Mouse (Mus musculus): Measurements from ENCODE around the gene Wif1. TPM values are rescaled to one million over a fixed set of nuclear protein-coding genes. Genes with fewer than 3 reads are reported as not detected.
A peak's percentile ranks its signal among the peaks of the same experiment; 100 is the strongest.

Wif1 gene
- polyA plus RNA-seq (2014; fragmentation: Nextera tagmentation; extraction: Ambion mirVana), result 1.7 and 2.2 TPM in 2 replicates

DNA sequence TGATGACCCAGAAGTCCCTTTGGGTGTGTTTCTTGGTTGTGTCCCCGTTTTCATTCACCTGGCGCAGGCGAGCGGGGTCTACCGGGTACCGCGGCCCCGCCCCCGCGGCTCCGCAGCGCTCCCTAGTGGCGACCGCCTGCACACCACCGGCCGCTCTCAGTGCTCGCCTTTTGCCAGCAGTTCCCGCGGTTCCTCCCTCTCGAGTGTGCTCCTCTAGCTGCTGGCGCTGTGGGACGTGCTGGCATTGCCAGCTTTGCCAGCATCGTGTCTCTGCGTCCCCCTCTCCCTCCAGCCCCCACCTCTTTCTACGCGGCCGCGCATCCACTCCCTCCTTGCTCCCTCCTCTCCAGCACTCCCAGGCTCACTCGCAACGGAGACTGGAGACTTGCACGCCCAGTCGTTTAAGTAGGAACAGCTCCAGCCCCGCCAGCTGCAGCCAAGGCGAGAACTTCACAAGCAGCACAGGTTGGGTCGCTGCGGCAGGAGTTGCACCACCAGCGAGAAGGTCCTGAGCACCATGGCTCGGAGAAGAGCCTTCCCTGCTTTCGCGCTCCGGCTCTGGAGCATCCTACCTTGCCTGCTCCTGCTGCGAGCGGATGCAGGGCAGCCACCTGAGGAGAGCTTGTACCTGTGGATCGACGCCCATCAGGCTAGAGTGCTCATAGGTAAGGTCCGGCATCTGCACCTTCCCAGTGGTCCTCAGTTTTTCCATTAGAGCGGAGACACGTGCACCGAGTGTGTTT is at the start of gene Wif1:
Gene Wif1, plus strand, starts transcription at position 135 of the 743 bp plus-strand sequence.
- Histone ChIP-seq H3K9ac (replicated peaks; ENCODE audit: low read depth, low read length) (0 out of 2 replicates have a peak within 1 kb of the TSS, but pooled peaks have one; percentile 10), H3K9me3 (ENCODE audit: control insufficient read depth, low read depth, low read length) (no peaks in the 10 kb centered on the region), H3K4me2 (replicated peaks; ENCODE audit: low read depth, low read length) (peak within 1 kb of the TSS; percentile 93), H3K27me3 (ENCODE audit: control insufficient read depth, insufficient read depth, low read length) (0 out of 2 replicates have a peak, but pooled peaks cover 5% of the 10 kb centered on the region), H3K4me1 (ENCODE audit: control insufficient read depth, insufficient read depth, low read length) (peaks cover 4% of the 10 kb centered on the region; the same call in 1 of the 2 replicates), H3K4me3 (ENCODE audit: low read depth, low read length) (peak within 1 kb of the TSS; percentile 53), H3K36me3 (ENCODE audit: control insufficient read depth, insufficient read depth, low read length) (no peaks in the 10 kb centered on the region), H3K27ac (ENCODE audit: low read length) (no peak within 1 kb of the TSS)
- peak; percentile 91 for ATAC-seq (ENCODE audit: insufficient number of reproducible peaks, insufficient read depth, low FRiP score, low read depth)
- under 1% methylated on average over 49 of the region's 49 CpGs for WGBS

DNA sequence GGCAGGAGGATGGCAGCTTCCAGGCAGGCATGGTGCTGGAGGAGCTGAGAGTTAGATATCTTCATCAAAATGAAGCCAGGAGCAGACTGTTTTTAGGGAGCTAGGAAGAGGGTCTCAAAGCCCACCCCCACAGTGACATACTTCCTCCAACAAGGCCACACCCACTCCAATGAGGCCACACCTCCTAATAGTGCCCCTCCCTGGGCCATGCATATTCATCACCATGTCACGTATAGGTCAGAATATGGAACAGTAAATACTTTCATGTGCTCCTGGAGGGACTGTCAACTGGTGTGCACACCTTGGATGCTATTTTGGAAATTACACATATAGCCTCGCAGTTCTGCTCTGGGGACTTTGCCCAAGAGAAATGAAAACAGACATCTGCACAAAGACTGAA is 31.6 kb upstream of the Wif1 start:
- H3K36me3 ChIP-seq (ENCODE audit: control insufficient read depth, insufficient read depth, low read length), result no peaks in the 10 kb centered on the region
- 78% methylated on average over 2 of the region's 2 CpGs for WGBS

DNA sequence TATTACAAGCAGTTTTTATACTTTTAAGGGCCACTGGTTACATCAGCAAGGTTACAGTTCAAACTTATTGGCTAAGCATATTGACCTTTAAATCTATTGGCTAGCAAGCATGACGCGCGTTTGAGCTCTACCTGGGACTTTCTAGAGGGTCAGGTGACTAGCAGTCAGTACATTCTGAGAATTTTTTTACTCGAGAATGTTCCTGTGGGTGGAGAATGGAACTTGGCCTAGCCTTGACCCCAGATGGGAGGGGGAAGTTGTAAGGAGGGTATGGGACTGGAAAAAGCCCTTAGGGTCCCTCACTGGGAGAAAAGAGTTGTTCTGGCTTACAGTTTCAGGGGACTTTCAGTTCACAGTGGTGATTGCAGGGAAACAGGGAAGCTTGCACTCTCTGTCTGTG is 22.3 kb upstream of the Wif1 start:
- no peak overlapping the region for H3K4me2 ChIP-seq (replicated peaks; ENCODE audit: low read depth, low read length)
- no peaks in the 10 kb centered on the region for H3K27me3 ChIP-seq (ENCODE audit: control insufficient read depth, insufficient read depth, low read length)
- no peaks in the 10 kb centered on the region for H3K36me3 ChIP-seq (ENCODE audit: control insufficient read depth, insufficient read depth, low read length)
- WGBS, result 77% methylated on average over 4 of the region's 4 CpGs
- ATAC-seq (ENCODE audit: insufficient number of reproducible peaks, insufficient read depth, low FRiP score, low read depth), result no peak
- H3K27ac ChIP-seq (ENCODE audit: low read length), result no peak overlapping the region
- H3K4me1 ChIP-seq (ENCODE audit: control insufficient read depth, insufficient read depth, low read length), result no peaks in the 10 kb centered on the region
- H3K9ac ChIP-seq (replicated peaks; ENCODE audit: low read depth, low read length), result no peak overlapping the region
- peaks cover 3% of the 10 kb centered on the region; the same call in 1 of the 2 replicates for H3K9me3 ChIP-seq (ENCODE audit: control insufficient read depth, low read depth, low read length)
- no peak overlapping the region for H3K4me3 ChIP-seq (ENCODE audit: low read depth, low read length)

More for the DNA sequence above, 31.6 kb upstream of the Wif1 start:
- Histone ChIP-seq H3K4me3 (ENCODE audit: low read depth, low read length) (no peak overlapping the region), H3K27me3 (ENCODE audit: control insufficient read depth, insufficient read depth, low read length) (no peaks in the 10 kb centered on the region), H3K4me2 (replicated peaks; ENCODE audit: low read depth, low read length) (no peak overlapping the region), H3K9ac (replicated peaks; ENCODE audit: low read depth, low read length) (no peak overlapping the region), H3K9me3 (ENCODE audit: control insufficient read depth, low read depth, low read length) (no peaks in the 10 kb centered on the region), H3K4me1 (ENCODE audit: control insufficient read depth, insufficient read depth, low read length) (no peaks in the 10 kb centered on the region), H3K27ac (ENCODE audit: low read length) (no peak overlapping the region)
- ATAC-seq (ENCODE audit: insufficient number of reproducible peaks, insufficient read depth, low FRiP score, low read depth), result no peak

DNA sequence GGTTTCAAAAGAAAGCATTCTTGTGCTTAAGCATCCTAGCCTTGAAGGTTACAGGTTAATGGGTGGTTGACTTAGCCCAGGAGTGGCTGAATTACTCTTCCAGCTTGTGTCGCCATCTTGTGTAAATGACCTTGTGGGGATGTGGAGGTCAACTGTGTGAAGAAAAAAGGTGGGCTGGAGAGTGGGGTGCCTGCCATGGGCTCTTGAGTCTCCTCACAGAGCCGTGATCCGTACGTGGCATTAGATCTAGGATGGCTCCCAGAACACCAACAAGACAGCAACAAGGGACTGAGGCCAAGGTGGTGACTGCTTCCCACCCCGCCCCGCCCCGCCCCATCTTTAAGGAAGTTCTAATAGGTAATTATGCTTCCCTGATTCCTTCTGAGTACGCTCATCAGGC is 17.5 kb upstream of the Wif1 start:
- Histone ChIP-seq H3K9ac (replicated peaks; ENCODE audit: low read depth, low read length) (no peak overlapping the region), H3K4me1 (ENCODE audit: control insufficient read depth, insufficient read depth, low read length) (no peaks in the 10 kb centered on the region), H3K27me3 (ENCODE audit: control insufficient read depth, insufficient read depth, low read length) (no peaks in the 10 kb centered on the region), H3K9me3 (ENCODE audit: control insufficient read depth, low read depth, low read length) (peaks cover 3% of the 10 kb centered on the region; the same call in 1 of the 2 replicates), H3K36me3 (ENCODE audit: control insufficient read depth, insufficient read depth, low read length) (no peaks in the 10 kb centered on the region), H3K4me2 (replicated peaks; ENCODE audit: low read depth, low read length) (no peak overlapping the region), H3K27ac (ENCODE audit: low read length) (no peak overlapping the region), H3K4me3 (ENCODE audit: low read depth, low read length) (no peak overlapping the region)
- whole genome bisulfite sequencing, result 65% methylated on average over 8 of the region's 8 CpGs
- ATAC-seq (ENCODE audit: insufficient number of reproducible peaks, insufficient read depth, low FRiP score, low read depth), result no peak

DNA sequence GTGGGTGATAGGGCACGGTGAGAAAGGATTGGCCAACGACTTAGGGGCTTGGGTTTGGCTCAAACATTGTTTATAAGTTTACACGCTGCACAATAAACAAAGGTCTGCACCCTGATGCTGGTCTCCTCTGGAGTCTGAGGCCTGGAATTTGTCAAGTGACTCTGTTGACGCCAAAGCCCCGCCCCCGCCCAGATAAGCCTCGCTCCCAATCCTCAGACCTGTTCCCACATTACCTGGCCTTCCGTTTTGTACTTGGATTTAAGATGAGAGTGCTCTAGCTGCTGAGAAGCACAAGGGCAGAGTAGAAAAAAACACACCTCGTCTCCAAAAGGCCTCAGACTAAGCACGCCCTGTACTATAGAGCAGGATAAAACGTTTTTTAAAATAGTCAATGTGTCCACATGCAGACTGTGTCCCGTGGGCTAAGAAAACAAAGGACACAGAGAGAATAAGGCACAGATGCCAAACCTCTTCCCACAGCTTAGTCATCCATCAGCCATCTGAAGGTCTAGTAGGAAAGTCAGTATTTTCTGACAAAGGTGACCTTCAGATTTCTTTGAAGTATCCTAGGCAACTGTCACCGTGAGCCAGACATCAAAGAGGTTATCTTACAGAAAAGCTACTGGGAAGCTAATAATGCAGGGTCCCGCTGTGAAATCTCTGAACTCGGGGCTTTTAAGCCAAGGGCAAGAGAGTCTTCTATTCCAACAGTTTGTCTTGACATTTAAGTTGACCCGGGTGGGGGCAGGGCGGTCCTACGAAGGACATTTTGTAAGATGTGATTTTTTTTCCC is 16.9 kb upstream of the Wif1 start:
- H3K4me3 ChIP-seq (ENCODE audit: low read depth, low read length), result no peak overlapping the region
- H3K27me3 ChIP-seq (ENCODE audit: control insufficient read depth, insufficient read depth, low read length), result no peaks in the 10 kb centered on the region
- H3K4me2 ChIP-seq (replicated peaks; ENCODE audit: low read depth, low read length), result no peak overlapping the region
- no peaks in the 10 kb centered on the region for H3K36me3 ChIP-seq (ENCODE audit: control insufficient read depth, insufficient read depth, low read length)
- peaks cover 3% of the 10 kb centered on the region; the same call in 1 of the 2 replicates for H3K9me3 ChIP-seq (ENCODE audit: control insufficient read depth, low read depth, low read length)
- no peak for ATAC-seq (ENCODE audit: insufficient number of reproducible peaks, insufficient read depth, low FRiP score, low read depth)
- H3K9ac ChIP-seq (replicated peaks; ENCODE audit: low read depth, low read length), result no peak overlapping the region
- H3K4me1 ChIP-seq (ENCODE audit: control insufficient read depth, insufficient read depth, low read length), result no peaks in the 10 kb centered on the region
- WGBS, result 15% methylated on average over 18 of the region's 18 CpGs
- no peak overlapping the region for H3K27ac ChIP-seq (ENCODE audit: low read length)

DNA sequence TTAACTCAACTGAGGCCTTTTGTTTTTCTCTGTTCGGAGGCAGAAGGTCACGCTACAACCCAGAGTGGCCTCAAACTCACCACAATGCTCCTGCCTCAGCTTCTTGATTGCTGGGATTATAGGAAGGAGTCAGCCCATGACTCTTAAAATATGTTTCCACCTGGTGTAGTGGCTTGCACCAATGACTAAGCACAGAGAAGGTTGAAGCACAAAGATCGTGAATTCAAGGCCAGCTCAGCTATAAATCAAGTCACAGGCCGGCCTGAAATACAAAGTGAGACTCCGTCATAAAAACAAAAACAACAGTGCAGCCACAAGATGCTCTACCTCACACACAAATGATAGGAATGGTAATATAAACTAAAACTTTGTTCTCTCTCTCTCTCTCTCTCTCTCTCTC is 10.8 kb upstream of the Wif1 start:
- H3K27ac ChIP-seq (ENCODE audit: low read length), result no peak overlapping the region
- ATAC-seq (ENCODE audit: insufficient number of reproducible peaks, insufficient read depth, low FRiP score, low read depth), result no peak
- no peak overlapping the region for H3K9ac ChIP-seq (replicated peaks; ENCODE audit: low read depth, low read length)
- no peaks in the 10 kb centered on the region for H3K36me3 ChIP-seq (ENCODE audit: control insufficient read depth, insufficient read depth, low read length)
- no peaks in the 10 kb centered on the region for H3K27me3 ChIP-seq (ENCODE audit: control insufficient read depth, insufficient read depth, low read length)
- no peak overlapping the region for H3K4me2 ChIP-seq (replicated peaks; ENCODE audit: low read depth, low read length)
- H3K4me3 ChIP-seq (ENCODE audit: low read depth, low read length), result no peak overlapping the region
- no peaks in the 10 kb centered on the region for H3K4me1 ChIP-seq (ENCODE audit: control insufficient read depth, insufficient read depth, low read length)
- no peaks in the 10 kb centered on the region for H3K9me3 ChIP-seq (ENCODE audit: control insufficient read depth, low read depth, low read length)
- 61% methylated on average over 5 of the region's 5 CpGs for WGBS

DNA sequence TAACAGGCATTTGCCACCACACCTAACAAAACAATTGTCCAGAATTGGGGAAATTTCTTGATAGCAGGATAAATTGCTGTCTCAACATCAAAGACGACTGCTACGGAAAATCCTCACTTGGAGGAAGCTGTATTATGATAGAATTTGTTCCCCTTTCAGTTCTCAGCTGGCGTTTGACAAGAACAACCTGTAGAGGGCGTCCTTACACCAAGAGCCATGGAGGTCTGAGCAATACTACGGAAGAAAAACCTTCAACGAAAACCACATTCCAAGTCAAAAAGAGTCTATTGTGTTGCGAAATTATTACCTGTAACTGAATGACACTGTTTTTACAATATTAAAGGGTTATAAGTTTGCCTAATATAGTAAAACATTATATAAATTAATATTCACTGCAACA is 2.0 kb upstream of the Wif1 start:
- H3K9ac ChIP-seq (replicated peaks; ENCODE audit: low read depth, low read length), result no peak overlapping the region
- H3K4me2 ChIP-seq (replicated peaks; ENCODE audit: low read depth, low read length), result no peak overlapping the region
- 0 out of 2 replicates have a peak, but pooled peaks cover 5% of the 10 kb centered on the region for H3K27me3 ChIP-seq (ENCODE audit: control insufficient read depth, insufficient read depth, low read length)
- 15% methylated on average over 7 of the region's 7 CpGs for WGBS
- no peaks in the 10 kb centered on the region for H3K36me3 ChIP-seq (ENCODE audit: control insufficient read depth, insufficient read depth, low read length)
- no peak for ATAC-seq (ENCODE audit: insufficient number of reproducible peaks, insufficient read depth, low FRiP score, low read depth)
- H3K9me3 ChIP-seq (ENCODE audit: control insufficient read depth, low read depth, low read length), result no peaks in the 10 kb centered on the region
- H3K4me1 ChIP-seq (ENCODE audit: control insufficient read depth, insufficient read depth, low read length), result peaks cover 4% of the 10 kb centered on the region; the same call in 1 of the 2 replicates
- H3K4me3 ChIP-seq (ENCODE audit: low read depth, low read length), result no peak overlapping the region
- no peak overlapping the region for H3K27ac ChIP-seq (ENCODE audit: low read length)

DNA sequence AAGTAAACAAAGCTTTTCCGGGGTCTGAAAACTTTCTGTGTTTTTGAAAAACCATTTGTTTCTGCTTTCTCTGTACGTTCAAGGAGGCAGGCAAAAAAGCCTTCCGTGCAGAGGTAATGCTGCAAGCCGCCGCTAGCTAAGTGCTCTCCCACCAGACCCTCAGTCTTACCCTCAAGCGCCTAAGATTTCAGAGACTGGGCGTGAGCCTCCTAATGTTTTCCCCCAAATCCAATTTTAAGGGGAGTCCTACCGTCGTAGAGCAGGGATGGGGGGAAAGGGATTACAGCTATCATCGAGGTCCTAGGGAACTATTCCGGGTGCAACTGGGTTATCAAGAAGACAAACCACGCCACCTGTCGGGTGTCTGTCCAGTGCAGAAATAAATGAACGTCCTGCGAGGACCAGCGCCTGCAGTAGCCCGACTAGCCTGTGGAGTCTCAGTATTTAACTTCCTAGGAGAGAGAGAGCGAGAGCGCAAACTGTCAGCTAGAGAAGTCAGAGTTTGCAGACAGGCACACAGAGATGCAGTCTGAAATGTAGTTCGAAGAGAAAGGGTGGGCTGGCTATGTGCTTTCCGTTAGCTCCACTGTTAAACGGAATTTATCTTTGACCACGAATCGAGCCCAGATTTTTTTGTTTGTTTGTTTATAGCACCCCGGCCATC is 500 bp upstream of the Wif1 start:
- Histone ChIP-seq H3K27me3 (ENCODE audit: control insufficient read depth, insufficient read depth, low read length) (0 out of 2 replicates have a peak, but pooled peaks cover 5% of the 10 kb centered on the region), H3K4me2 (replicated peaks; ENCODE audit: low read depth, low read length) (peak overlapping the region; percentile 93), H3K9me3 (ENCODE audit: control insufficient read depth, low read depth, low read length) (no peaks in the 10 kb centered on the region), H3K36me3 (ENCODE audit: control insufficient read depth, insufficient read depth, low read length) (no peaks in the 10 kb centered on the region), H3K9ac (replicated peaks; ENCODE audit: low read depth, low read length) (0 out of 2 replicates have a peak overlapping the region, but pooled peaks have one; percentile 10), H3K4me3 (ENCODE audit: low read depth, low read length) (peak overlapping the region; percentile 53), H3K27ac (ENCODE audit: low read length) (no peak overlapping the region), H3K4me1 (ENCODE audit: control insufficient read depth, insufficient read depth, low read length) (peaks cover 4% of the 10 kb centered on the region; the same call in 1 of the 2 replicates)
- ATAC-seq (ENCODE audit: insufficient number of reproducible peaks, insufficient read depth, low FRiP score, low read depth), result peak; percentile 80
- under 1% methylated on average over 25 of the region's 25 CpGs for WGBS
